ENCODE assay signal across 26 mouse cellular contexts in the genomic region with DNA sequence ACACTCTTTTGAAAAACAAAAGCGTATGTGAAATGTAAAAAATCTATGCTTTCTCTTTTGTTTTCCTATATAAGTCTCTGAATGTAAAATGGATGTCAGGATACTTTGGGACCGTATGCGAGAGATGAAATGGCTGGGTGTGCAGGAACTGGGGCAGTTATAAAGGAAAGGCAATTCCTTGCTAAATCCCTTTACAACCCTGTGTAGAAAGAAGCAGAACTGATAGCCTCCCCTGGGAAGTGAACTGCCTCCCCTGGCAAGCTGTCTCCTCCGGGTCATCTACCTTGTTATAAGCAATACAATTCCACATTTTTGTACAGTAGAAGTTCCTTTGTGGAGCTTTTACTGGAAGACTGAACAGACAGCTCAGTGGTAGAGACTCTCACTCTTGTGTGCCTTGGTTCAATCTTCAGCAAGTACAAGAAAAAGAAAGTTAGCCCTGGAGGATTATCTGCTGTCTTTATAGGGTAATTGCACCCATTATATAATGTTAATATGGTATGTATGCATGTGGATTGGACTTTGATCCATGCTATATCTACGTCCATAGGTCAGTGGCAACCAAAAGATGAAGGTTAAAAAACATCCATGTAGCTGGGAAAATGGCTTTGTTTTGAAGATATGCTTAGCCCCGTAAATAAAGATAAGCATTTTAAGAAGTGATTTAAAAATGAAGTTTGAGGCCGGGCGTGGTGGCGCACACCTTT.
"Had no signal": no experiment of that assay in that cellular context is flagged by ENCODE, and none has a peak within 500 bp of the region (broad histone marks: within the 10 kb centered on the region; RNA-seq: fewer than 3 reads in every experiment).

No protein-coding gene starts in this region.

- H3K4me2 ChIP-seq: heart, embryonic 11.5 days; heart, embryonic 13.5 days; heart, embryonic 15.5 days; hindbrain, embryonic 12.5 days; hindbrain, embryonic 14.5 days; limb, embryonic 13.5 days; liver, embryonic 11.5 days; liver, embryonic 13.5 days had no signal

- H3K36me3 ChIP-seq: heart, embryonic 13.5 days; heart, embryonic 15.5 days; hindbrain, embryonic 10.5 days; hindbrain, embryonic 12.5 days; limb, embryonic 13.5 days; liver, embryonic 13.5 days had no signal

- H3K4me3 ChIP-seq: gastrocnemius, adult 2 months; heart, adult 2 months; heart, embryonic 13.5 days; heart, embryonic 15.5 days; hindbrain, embryonic 10.5 days; hindbrain, embryonic 12.5 days; layer of hippocampus, adult 2 months; left cerebral cortex, adult 2 months; limb, embryonic 13.5 days; liver, embryonic 13.5 days had no signal

- H3K9ac ChIP-seq: heart, embryonic 13.5 days; heart, embryonic 15.5 days; hindbrain, embryonic 12.5 days; hindbrain, embryonic 14.5 days; limb, embryonic 13.5 days; liver, embryonic 13.5 days had no signal

- ATAC-seq: forebrain, embryonic 16.5 days; hindbrain, embryonic 16.5 days; inflammation-experienced regulatory T-cells, adult 6 months had no signal

- H3K27ac ChIP-seq: gastrocnemius, adult 2 months; heart, adult 2 months; heart, embryonic 13.5 days; heart, embryonic 15.5 days; hindbrain, embryonic 10.5 days; hindbrain, embryonic 12.5 days; hindbrain, embryonic 14.5 days; layer of hippocampus, adult 2 months; left cerebral cortex, adult 2 months; limb, embryonic 13.5 days; liver, embryonic 13.5 days had no signal

- H3K27me3 ChIP-seq: heart, embryonic 13.5 days; heart, embryonic 15.5 days; hindbrain, embryonic 12.5 days; limb, embryonic 13.5 days; liver, embryonic 13.5 days had no signal

- H3K9me3 ChIP-seq: heart, embryonic 13.5 days; heart, embryonic 15.5 days; hindbrain, embryonic 10.5 days; hindbrain, embryonic 12.5 days; limb, embryonic 13.5 days; liver, embryonic 13.5 days had no signal

- H3K4me1 ChIP-seq: heart, embryonic 15.5 days; hindbrain, embryonic 10.5 days; hindbrain, embryonic 12.5 days; liver, embryonic 13.5 days had no signal

- DNase-seq: gastrocnemius, adult 2 months; gastrocnemius, postnatal 10 days; gastrocnemius, postnatal 25 days; heart, adult 2 months; heart, postnatal 14 days; heart, postnatal 36 days; kidney, adult 11 months; kidney, adult 8-10 months; kidney, postnatal 10 days; kidney, postnatal 25 days; kidney, postnatal 4 days; liver; liver, embryonic 13.5 days had no signal
